Mouse (Mus musculus): Measurements from ENCODE around the gene Mier3. TPM values are rescaled to one million over a fixed set of nuclear protein-coding genes. Genes with fewer than 3 reads are reported as not detected.

Gene Mier3
- total and polyA plus RNA-seq, 3 experiments = 1.6 to 89.2 (median 68.6) TPM

DNA sequence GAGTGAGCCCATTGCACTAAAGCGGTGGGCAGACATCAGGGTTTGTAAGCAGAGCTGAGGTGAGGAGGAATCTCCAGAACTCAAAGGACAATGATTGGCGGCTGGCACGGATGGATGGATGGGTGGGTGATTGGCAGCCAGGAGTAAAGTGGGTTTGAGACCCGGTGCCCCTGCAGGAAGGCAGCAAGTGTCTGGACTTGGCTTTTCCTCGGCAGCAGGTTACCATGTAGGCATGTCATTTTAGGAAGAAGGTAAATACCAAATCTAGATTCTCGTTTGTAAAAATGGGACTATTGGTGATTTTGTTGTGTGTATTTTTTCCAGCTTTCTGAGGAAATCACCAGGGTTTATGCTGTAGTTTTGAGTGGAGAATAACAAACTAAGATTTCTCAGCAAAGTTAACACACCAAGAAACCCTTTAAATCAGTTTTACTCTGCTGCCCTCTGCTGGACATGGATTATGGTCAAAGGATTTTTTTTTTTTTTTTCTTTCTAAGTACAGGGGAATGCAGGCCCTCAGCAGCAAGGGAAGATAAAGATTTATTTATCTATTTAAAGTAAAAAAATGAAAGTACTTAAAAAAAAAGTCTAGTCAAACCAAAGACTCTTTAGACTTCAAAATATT, 61.3 kb downstream of the Mier3 start:
- ATAC-seq (ENCODE audit: extremely low read depth, insufficient number of reproducible peaks, low FRiP score, poor library complexity, severe bottlenecking) (no peak), DNase-seq (ENCODE audit: low spot score) (no peak)
- H3K27me3 ChIP-seq (ENCODE audit: insufficient read depth, low read length) = no peaks in the 10 kb centered on the region
- H3K4me1 ChIP-seq (ENCODE audit: insufficient read depth, low read depth, low read length) = peaks cover 46% of the 10 kb centered on the region
- H3K4me3 ChIP-seq (ENCODE audit: low read depth, low read length) = no peak overlapping the region; the same call in 1 of the 2 replicates
- H3K9me3 ChIP-seq (replicated peaks) = peaks cover 3% of the 10 kb centered on the region; the same call in 1 of the 2 replicates
- TF ChIP-seq TAL1 (conservative IDR thresholded peaks at IDR 0.05; ENCODE audit: low read depth, low read length) (no peak), CTCF (IDR thresholded peaks at IDR 0.05; ENCODE audit: low read depth, low read length) (no peak), GATA1 (IDR thresholded peaks at IDR 0.05; ENCODE audit: borderline replicate concordance, low read length) (no peak), GATA2 (IDR thresholded peaks at IDR 0.05; ENCODE audit: borderline replicate concordance, low read depth, low read length) (no peak), POLR2AphosphoS5 (IDR thresholded peaks at IDR 0.05; ENCODE audit: insufficient replicate concordance, low read depth, low read length) (no peak)
- peaks cover 3% of the 10 kb centered on the region for H3K36me3 ChIP-seq (replicated peaks)

DNA sequence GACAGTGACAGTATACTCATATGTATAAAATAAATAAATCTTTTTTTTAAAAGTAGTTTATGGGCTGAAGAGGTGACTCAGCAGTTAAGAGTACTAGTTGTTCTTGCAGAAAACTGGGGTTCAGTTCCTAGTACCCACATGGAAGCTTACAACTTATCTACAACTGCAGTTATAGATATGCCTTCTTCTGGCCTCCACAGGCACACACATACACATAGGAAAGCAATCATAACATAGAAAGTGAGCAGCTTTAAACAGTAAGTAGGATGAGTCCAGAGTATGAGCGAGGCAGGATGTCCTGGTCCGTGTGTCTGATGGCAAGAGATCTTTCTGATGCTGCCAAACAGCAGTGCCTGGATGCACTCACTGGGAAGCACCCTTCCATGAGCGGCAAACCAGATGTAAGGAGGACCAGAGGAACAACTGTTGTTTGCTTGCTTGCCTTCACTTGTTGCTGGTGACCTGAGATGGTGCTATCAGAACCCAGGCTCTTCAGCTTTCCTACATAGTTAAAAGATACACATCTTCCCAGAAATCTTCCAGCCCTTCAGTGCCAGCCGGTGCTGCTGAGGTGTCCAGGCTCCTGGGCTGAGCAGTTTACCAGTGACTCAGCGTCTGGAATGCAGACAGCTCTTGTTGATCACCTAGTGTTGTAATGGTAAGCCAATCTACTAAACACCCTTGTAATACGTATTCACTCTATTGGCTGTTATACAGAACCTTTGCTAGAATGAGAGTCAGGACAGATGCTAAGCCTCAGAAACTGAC, 63.6 kb downstream of the Mier3 start:
- ATAC-seq (ENCODE audit: extremely low read depth, insufficient number of reproducible peaks, low FRiP score, poor library complexity, severe bottlenecking) = peak; percentile 52
- H3K27me3 ChIP-seq (ENCODE audit: insufficient read depth, low read length) = no peaks in the 10 kb centered on the region
- peaks cover 62% of the 10 kb centered on the region for H3K4me1 ChIP-seq (ENCODE audit: insufficient read depth, low read depth, low read length)
- no peak for DNase-seq (ENCODE audit: low spot score)
- H3K36me3 ChIP-seq (replicated peaks) = peaks cover 16% of the 10 kb centered on the region
- peaks cover 3% of the 10 kb centered on the region for H3K9me3 ChIP-seq (replicated peaks)
- peak overlapping the region; percentile 17; the same call in 1 of the 2 replicates for H3K4me3 ChIP-seq (ENCODE audit: low read depth, low read length)
- TF ChIP-seq TAL1 (conservative IDR thresholded peaks at IDR 0.05; ENCODE audit: low read depth, low read length) = no peak; the same call in 1 of the 2 replicates
- no peak for TF ChIP-seq CTCF (IDR thresholded peaks at IDR 0.05; ENCODE audit: low read depth, low read length)
- TF ChIP-seq POLR2AphosphoS5 (IDR thresholded peaks at IDR 0.05; ENCODE audit: insufficient replicate concordance, low read depth, low read length) = no peak
- no peak for TF ChIP-seq GATA2 (IDR thresholded peaks at IDR 0.05; ENCODE audit: borderline replicate concordance, low read depth, low read length)
- no peak for TF ChIP-seq GATA1 (IDR thresholded peaks at IDR 0.05; ENCODE audit: borderline replicate concordance, low read length)

DNA sequence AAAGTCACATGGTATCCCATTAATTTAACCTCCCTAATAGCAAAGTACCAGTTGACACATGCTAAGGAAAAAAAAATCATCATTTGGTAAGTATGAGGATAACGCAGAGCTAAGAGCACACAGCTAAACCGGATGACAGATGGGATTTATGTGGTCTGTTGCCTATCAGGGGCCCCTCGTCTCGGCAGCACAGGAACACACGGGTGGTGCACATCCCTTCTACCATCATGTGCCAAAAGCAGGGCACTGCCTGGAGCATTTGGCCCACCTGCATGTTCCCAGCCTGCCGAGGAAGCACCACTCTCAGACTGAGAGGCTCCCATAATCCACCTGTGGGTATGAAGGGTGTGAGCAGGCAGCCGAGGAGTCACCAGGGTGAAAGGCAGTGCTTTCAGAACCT, 64.4 kb downstream of the Mier3 start:
- Histone ChIP-seq H3K4me1 (ENCODE audit: insufficient read depth, low read depth, low read length) (peaks cover 67% of the 10 kb centered on the region), H3K4me3 (ENCODE audit: low read depth, low read length) (peak overlapping the region; percentile 56; the same call in 1 of the 2 replicates), H3K36me3 (replicated peaks) (peaks cover 24% of the 10 kb centered on the region), H3K27me3 (ENCODE audit: insufficient read depth, low read length) (no peaks in the 10 kb centered on the region), H3K9me3 (replicated peaks) (peaks cover 3% of the 10 kb centered on the region)
- DNase-seq (ENCODE audit: low spot score) (no peak), ATAC-seq (ENCODE audit: extremely low read depth, insufficient number of reproducible peaks, low FRiP score, poor library complexity, severe bottlenecking) (no peak)
- no peak for TF ChIP-seq POLR2AphosphoS5 (IDR thresholded peaks at IDR 0.05; ENCODE audit: insufficient replicate concordance, low read depth, low read length)
- no peak for TF ChIP-seq GATA1 (IDR thresholded peaks at IDR 0.05; ENCODE audit: borderline replicate concordance, low read length)
- TF ChIP-seq GATA2 (IDR thresholded peaks at IDR 0.05; ENCODE audit: borderline replicate concordance, low read depth, low read length) = no peak
- TF ChIP-seq CTCF (IDR thresholded peaks at IDR 0.05; ENCODE audit: low read depth, low read length) = no peak
- no peak for TF ChIP-seq TAL1 (conservative IDR thresholded peaks at IDR 0.05; ENCODE audit: low read depth, low read length)

DNA sequence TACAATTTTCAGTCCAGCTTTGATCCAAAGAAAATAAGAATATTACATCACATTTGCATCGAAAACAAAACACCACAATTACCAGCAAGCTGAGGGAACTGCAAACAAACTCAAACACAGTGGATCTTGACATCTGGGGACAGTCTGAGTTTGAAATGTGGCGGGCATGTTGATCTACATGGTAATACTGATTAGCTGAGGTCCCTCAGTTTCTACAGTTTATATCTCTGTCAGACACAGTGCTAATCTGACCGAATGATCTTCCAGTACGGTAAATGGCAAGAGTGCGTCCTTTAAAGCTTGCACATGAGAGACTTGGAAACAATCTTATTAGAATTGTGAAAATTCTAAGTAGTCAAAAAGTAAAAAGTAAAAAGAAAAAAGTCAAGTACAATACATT, 66.1 kb downstream of the Mier3 start:
- peaks cover 60% of the 10 kb centered on the region for H3K4me1 ChIP-seq (ENCODE audit: insufficient read depth, low read depth, low read length)
- peaks cover 3% of the 10 kb centered on the region for H3K9me3 ChIP-seq (replicated peaks)
- DNase-seq (ENCODE audit: low spot score) (no peak), ATAC-seq (ENCODE audit: extremely low read depth, insufficient number of reproducible peaks, low FRiP score, poor library complexity, severe bottlenecking) (peak; percentile 74)
- TF ChIP-seq CTCF (IDR thresholded peaks at IDR 0.05; ENCODE audit: low read depth, low read length) (no peak), TAL1 (conservative IDR thresholded peaks at IDR 0.05; ENCODE audit: low read depth, low read length) (peak; percentile 46)
- no peak overlapping the region; the same call in 1 of the 2 replicates for H3K4me3 ChIP-seq (ENCODE audit: low read depth, low read length)
- peaks cover 40% of the 10 kb centered on the region for H3K36me3 ChIP-seq (replicated peaks)
- H3K27me3 ChIP-seq (ENCODE audit: insufficient read depth, low read length) = no peaks in the 10 kb centered on the region

DNA sequence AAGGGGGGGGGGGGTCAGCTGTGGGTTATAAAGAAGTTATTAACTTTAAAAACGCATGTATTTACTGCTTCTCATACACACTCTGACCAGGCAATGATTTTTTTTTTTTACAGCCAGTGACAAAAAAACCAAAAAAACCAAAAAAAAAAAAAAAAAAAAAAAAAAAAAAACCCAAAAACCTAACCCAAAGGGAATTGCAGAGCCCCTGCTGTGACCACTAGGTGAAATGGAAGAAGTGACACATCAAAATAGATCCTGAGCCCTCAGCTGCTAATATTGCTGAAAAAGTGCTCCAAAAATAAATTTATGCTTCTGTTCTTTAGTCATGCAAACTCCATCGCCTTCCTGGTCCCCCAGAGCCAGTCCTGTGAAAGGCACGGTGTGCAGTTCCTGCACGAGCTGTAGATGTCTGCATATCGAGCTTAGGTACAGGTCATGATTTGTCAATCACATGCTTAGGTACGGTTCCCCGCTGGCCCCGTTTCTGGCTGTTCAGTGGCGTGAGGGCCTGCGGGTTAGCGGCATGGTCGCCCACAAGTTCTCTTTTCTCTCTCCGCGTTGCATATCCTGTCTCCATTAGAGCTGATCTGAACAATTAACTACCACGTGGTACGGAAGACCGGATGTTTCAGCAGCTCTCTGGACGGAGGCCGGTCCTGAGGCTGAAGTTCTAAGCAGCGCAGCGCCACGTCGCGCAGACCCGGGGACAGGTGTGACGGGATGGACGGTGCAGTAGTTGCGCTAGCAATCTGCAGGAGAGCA, 67.7 kb downstream of the Mier3 start:
- Histone ChIP-seq H3K4me1 (ENCODE audit: insufficient read depth, low read depth, low read length) (peaks cover 47% of the 10 kb centered on the region), H3K4me3 (ENCODE audit: low read depth, low read length) (peak overlapping the region; percentile 1; the same call in 1 of the 2 replicates), H3K36me3 (replicated peaks) (peaks cover 55% of the 10 kb centered on the region), H3K9me3 (replicated peaks) (peaks cover 3% of the 10 kb centered on the region), H3K27me3 (ENCODE audit: insufficient read depth, low read length) (no peaks in the 10 kb centered on the region)
- ATAC-seq (ENCODE audit: extremely low read depth, insufficient number of reproducible peaks, low FRiP score, poor library complexity, severe bottlenecking) (no peak), DNase-seq (ENCODE audit: low spot score) (no peak)
- TF ChIP-seq GATA2 (IDR thresholded peaks at IDR 0.05; ENCODE audit: borderline replicate concordance, low read depth, low read length) = no peak
- TF ChIP-seq CTCF (IDR thresholded peaks at IDR 0.05; ENCODE audit: low read depth, low read length) = no peak
- no peak for TF ChIP-seq TAL1 (conservative IDR thresholded peaks at IDR 0.05; ENCODE audit: low read depth, low read length)
- TF ChIP-seq GATA1 (IDR thresholded peaks at IDR 0.05; ENCODE audit: borderline replicate concordance, low read length) = no peak
- no peak for TF ChIP-seq POLR2AphosphoS5 (IDR thresholded peaks at IDR 0.05; ENCODE audit: insufficient replicate concordance, low read depth, low read length)

DNA sequence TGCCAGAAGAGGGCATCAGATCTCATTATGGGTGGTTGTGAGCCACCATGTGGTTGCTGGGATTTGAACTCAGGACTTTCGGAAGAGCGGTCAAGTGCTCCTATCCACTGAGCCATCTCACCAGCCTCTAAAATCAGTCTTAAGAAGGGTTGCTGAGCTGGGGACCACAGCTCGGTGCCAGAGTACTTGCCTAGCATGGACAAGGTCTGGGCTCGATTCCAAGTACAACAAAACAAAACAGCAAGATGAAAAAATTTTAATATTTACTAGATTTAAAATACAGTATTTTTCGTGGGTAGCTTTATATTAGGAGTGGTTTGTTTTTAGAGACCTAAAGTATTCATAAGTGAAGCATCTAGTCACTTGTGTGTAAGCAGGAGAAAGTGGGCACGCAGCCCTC, 72.5 kb downstream of the Mier3 start:
- H3K4me3 ChIP-seq (ENCODE audit: low read depth, low read length) = no peak overlapping the region
- ATAC-seq (ENCODE audit: extremely low read depth, insufficient number of reproducible peaks, low FRiP score, poor library complexity, severe bottlenecking) = no peak
- no peaks in the 10 kb centered on the region for H3K27me3 ChIP-seq (ENCODE audit: insufficient read depth, low read length)
- H3K36me3 ChIP-seq (replicated peaks) = peaks cover 98% of the 10 kb centered on the region
- no peak for DNase-seq (ENCODE audit: low spot score)
- peaks cover 3% of the 10 kb centered on the region for H3K9me3 ChIP-seq (replicated peaks)
- TF ChIP-seq POLR2AphosphoS5 (IDR thresholded peaks at IDR 0.05; ENCODE audit: insufficient replicate concordance, low read depth, low read length) = no peak
- no peak for TF ChIP-seq GATA2 (IDR thresholded peaks at IDR 0.05; ENCODE audit: borderline replicate concordance, low read depth, low read length)
- TF ChIP-seq TAL1 (conservative IDR thresholded peaks at IDR 0.05; ENCODE audit: low read depth, low read length) = no peak
- TF ChIP-seq GATA1 (IDR thresholded peaks at IDR 0.05; ENCODE audit: borderline replicate concordance, low read length) = no peak
- no peak for TF ChIP-seq CTCF (IDR thresholded peaks at IDR 0.05; ENCODE audit: low read depth, low read length)
- H3K4me1 ChIP-seq (ENCODE audit: insufficient read depth, low read depth, low read length) = peaks cover 17% of the 10 kb centered on the region

Measured in G1E (cell line).